Mouse (Mus musculus) MN1 (cell line): ENCODE data around the gene Plcd3.

Experiments
- DNase-seq: peaks from one replicate; pipeline ENCODE4 v3.0.0-alpha.2; 2016; ENCODE audit warnings: low spot score

Gene Plcd3

DNA sequence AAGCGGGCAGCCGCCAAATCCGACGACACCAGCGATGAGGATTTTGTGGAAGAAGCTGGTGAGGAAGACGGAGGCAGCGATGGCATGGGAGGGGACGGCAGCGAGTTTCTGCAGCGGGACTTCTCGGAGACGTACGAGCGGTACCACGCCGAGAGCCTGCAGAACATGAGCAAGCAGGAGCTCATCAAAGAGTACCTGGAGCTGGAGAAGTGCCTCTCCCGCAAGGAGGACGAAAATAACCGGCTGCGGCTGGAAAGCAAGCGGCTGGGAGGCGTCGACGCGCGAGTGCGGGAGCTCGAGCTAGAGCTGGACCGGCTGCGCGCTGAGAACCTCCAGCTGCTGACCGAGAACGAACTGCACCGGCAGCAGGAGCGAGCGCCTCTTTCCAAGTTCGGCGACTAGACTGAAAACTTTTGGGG, 16.1 kb upstream of the Plcd3 start:
- no peak for DNase-seq

DNA sequence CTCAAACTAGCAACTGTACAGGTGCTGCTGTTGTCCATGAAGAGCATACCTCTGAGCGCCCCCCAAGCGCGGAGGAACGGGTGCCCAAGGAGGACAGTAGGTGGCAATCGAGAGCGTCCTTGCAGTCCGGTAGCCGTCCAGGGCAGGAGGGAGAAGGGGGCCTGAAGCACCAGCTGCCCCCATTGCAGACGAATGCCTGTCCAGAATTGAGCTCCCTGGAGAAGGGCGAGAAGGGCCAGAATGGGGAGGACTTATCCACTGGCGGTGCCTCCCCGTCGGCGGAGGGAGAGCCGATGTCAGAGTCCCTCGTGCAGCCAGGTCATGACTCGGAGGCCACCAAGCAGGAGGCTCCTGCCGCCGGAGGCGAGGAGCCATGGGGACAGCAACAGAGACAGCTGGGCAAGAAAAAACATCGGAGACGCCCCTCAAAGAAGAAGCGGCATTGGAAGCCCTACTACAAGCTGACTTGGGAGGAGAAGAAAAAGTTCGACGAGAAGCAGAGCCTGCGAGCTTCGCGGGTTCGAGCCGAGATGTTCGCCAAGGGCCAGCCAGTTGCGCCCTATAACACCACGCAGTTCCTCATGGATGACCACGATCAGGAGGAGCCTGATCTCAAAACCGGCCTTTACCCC, 15.6 kb upstream of the Plcd3 start:
- peak; percentile 73 for DNase-seq

DNA sequence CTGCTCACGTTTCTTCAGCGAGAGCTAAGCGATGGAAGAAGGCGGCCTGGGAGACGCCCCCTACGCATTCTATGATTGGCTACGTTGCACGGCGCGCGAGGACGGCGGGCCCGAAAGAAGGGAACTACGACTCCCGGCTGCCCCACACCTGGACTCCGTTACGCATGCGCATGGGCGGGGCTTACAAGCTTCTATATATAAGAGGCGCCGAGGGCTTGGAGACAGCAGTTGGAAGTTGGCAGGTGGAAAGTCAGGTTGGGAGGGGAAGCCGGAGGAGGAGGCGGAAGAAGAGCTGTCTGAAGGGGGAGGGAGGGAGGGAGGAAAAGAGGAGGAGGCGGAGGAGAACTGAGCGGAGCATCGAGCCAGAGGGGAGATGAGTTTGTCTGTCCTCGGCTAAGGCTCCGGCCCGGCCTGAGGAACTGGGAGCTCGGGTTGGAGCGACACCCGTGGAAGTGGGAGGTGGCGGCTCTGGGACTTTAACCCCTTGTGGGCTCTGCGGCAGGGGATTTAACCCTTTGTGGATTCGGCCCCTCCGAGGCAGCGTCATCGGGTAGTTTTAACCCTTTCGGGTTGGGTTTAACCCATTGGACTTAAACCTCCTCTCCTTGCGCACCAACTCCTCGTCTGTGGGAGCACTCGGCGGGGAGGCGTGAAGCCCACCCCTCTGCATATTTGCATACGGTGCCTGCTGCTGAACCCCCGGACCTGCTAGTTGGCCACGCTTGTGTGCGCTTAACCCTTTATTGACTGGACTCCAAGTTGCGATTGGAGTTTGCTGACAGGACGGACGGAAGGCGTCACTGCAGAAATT, 14.8 kb upstream of the Plcd3 start, which contains the start of gene Hexim1:
TSS of gene Hexim1 (plus strand) at position 224 of the 811 bp plus-strand sequence.
- peak; percentile 99 for DNase-seq

DNA sequence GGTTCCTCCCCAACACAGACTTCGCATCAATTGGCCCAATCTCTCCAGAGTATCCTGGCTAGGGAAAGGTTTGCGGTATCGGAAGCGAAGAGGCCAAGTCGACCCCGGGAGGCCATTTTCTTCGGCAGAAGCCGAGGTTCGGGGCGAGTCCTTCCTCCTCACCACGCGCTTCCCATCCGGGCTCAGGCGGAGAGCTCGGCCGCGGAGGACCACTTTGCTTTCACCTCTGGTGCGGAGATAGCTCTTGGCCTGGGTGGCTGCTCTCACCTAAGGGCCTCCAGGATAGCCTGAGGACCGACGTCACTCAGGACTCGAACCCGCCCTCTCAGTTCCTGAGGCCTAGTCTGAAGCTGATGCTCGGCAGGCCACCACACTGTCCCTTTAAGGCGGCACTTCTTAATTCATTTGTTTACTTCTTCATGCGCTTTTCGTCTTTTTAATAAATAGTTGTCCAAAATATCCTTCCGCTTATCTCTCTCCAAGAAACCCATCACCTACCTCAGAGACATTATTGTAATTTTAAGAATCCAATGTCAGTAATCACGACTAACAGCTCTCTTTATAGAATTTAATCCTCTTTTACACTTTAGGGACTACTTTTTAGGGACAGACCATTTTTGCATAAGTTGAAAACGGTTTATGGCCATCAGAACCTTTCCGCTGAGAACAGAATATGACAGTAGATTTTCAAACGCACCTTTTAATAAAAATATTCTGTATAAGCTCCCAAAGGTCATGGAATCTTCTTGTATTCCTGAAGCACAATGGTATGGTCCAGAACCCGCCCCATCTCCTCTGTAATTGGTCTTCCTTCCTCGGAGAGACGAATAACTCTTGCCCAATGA, 13.9 kb upstream of the Plcd3 start:
- DNase-seq, result peak; percentile 87

DNA sequence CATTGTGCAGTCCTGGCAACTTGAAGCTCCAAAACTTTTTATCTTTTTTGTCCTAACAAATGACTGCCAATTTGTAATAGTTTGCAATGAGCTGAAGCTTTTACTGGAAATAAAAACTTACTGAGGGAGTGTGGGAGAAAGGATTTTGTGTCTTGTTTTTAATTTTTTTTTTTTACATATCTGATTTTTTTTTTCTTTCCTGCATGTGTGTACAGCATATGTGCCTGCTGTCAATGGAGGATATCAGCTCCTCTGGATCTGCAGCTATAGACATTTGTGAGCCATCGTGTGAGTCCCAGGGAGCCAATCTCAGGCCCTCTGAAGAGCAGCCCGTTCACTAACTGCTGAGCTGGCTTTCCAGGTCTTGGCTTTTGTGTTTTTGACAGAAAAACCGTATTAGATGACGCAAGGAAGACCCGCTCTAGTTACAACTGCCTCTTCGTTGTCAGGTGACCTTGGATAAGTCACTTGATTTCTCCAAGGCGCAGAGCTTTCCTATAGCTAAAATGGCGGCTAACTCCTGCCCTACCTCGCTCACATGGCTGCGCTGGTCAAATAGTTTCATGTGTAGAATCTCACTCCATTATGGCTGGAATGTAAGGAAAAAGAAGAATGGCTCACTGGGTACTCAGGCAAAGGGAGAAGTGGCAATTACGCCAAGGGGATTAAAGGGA, 12.9 kb upstream of the Plcd3 start:
- DNase-seq, result no peak

DNA sequence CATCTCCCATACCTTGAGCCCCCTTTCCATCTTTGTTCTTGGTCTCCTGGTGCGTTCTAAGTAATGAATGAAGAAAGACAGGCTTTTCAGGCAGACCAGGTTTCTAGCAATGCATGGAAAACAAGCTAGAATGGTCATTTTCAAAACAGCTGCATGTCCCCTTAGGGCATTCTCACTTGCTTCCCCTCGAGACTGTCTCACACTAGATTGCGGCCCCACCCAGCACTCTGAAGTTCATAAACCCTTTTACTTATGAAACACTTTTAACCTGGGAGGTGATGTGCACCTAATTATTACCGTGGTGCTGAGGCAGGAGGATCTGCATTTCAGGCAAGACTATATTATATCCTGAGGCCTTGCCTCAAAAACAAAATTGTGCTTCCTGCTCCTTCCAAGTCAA, 12.3 kb upstream of the Plcd3 start:
- DNase-seq, result no peak

DNA sequence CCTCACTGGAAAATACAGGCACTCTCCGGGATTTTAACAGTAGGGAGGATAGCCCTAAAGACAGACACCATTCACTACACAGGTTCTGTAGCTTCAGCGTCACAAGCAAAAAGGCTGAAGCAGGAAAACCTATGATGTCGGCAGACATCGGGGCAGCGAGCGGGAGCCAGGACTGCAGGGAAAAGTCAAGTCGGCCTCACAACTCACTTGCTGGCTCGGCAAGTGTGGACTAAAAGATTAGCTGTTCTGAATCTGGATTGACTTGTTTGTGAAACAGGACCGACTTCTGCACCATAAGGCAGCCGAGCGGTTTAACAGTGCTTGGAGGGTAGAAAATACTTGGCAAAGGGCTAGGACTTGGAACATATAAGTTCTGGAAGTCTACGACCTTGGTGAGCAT, 11.5 kb upstream of the Plcd3 start:
- no peak for DNase-seq

DNA sequence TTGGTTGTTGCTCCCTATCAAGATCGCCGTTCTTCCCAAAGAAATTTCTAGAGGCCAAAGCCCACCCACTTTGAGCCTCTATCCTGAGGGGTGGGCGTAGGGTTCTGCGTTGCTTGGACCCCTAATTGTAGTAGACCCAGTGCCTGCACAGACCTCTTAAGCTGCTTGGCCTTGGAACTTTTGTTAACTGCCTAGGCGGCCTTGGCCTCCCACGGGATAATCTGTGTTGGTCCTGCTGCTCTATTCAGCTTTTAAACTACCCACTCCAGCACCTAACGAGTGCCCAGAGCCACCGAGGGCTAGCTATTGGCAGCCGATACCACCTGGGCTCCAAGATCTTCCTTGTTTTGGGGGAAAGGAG, 11.1 kb upstream of the Plcd3 start:
- no peak for DNase-seq

DNA sequence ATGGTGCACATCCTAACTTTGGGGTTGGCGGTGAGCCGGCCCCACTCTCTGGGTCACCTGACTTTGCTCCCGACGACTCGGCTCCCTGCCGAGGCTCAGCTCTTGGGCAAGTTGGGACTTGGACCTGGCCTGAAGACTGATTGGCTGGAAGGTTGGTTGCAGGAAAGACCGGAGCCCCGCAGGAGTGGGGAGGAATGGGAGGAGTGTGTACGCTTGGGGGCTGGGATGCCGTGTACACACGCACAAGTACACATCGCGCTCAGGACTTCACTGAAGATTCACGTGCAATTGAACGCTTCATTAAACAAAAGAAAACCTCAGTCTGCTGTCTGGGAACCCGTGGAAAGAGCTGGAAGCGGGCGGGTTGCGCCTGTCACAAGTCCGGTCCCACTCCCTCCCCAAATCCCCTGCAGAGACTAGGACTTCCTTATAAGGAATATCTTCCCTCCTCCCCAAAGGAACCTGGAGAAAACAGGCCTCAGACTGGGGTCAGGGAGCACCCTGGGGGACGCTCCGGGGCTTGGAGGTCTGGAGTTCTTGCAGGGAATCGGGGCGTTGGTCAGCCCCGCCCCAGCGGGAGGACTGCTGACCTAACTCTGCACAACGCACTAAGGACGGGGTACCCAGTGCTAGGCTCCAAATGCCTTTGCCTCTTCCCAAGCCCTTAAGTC, 10.6 kb upstream of the Plcd3 start:
- no peak for DNase-seq

DNA sequence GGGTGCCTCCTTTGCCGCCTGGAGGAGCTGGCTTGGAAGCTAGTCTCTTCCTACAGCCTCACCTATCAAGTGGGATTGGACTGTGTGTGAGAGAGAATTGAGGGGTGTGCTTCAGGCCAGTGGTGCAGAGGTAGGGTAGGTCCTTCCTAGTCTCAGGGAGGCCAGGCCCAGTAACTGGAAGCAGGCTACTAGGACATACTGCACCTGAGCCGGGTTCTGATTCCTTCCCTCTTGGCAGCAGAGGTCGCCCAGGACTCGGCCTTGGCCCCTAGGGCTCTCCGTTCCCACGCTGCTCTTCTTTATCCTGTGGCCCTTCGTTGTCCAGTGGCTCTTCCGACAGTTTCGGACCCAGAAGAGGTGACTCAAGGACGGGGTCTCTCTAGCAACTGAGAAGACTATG, 9.8 kb upstream of the Plcd3 start:
- no peak for DNase-seq

DNA sequence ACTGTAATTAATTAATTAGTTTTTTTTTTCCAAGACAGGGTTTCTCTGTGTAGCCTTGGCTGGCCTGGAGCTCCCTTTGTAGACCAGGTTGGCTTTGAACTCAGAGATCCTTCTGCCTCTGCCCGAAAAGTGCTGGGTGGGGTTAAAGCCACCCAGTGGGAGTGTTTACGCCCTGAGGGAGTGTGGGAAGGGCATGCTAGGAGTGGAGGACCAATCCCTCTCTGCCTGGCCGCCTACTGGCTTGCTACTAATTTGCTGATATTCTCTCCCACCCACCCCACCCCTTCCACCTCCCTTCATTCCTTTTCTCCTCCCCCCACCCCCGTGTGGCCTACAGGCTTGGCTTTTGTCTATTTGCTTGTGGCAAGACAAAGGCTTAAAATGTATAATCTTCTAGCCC, 4.9 kb upstream of the Plcd3 start:
- DNase-seq, result no peak

DNA sequence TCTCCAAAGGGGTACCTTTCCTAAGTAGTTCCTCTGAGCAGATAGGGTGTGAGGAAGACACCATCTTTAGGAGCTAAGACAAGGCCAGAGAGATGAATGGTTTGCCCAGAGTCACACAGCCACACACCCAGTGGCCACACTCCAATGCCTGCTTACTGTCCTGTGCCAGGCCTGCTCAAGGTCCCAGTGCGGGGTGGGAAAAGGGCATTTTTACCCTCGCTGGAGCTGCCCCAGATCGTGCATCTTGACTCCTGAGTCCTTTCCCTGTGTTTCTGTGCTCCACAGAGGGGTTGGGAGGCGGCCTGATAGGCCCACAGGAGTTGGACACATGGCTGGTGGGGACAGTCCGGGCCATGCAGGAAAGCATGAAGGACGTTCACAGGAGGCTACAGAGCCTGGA, 4.4 kb upstream of the Plcd3 start:
- no peak for DNase-seq

DNA sequence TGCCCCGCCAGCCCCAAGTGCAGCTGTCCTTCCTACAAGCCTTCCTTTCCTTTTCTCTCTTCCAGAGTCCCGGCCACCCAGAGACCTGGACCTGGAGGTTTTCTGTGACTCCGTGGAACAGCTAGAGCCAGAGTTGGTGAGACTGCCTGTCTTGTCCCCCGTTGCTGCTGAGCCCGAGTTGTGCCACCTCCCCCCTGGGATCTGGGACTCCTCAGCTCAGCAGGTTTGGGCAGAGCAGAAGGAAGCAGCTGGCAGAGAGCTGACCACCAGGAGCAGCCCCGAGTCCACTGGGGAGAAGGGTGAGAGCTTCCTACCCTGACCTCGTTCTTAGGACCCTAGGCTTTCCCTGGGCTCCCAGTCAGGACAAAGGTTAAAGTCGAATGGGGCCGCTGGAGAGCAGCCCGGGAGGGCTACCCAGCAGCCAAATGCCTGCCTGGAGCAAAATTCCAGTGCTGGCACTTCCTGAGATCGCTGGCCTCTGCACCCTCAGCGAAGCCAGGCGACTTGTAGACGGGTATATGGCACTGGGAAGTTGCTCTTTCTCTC, 3.8 kb upstream of the Plcd3 start:
- DNase-seq, result no peak

DNA sequence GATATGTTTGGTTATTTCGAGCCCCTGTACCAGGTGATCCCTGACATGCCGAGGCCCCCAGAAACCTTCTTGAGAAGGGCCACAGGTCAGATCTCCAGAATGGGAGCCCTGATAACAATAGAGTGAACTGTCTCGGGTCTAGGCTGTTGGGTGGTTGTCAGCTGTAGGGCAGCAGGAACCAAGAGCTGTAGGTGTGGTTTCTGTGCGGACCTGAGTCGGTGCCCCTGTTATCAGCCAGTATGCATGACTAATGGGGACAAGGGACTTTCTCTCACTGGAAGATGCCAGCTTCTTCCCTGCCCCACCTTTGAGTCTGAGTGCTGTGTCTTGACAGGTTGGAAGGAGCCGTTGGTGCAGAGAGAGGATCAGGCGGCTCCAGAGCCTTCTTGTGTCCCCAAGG, 3.0 kb upstream of the Plcd3 start:
- DNase-seq, result no peak

DNA sequence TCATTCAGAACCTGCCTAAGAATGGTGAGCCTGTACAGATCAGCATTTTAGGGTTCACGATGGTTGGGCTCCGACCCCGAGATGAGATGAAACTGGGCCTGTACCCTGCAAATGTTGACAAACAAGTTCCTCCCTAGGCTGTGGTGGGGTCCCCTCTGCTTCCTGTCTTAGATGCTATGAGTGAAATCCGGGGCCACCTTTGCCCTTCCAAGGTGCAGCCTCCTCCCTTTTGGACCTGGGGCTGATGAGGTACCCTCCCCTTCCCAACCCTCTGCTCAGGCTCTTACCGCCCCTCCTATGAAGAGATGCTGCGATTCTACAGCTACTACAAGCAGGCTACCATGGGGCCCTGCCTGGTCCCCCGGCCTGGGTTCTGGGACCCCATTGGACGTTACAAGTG, 2.2 kb upstream of the Plcd3 start:
- no peak for DNase-seq

DNA sequence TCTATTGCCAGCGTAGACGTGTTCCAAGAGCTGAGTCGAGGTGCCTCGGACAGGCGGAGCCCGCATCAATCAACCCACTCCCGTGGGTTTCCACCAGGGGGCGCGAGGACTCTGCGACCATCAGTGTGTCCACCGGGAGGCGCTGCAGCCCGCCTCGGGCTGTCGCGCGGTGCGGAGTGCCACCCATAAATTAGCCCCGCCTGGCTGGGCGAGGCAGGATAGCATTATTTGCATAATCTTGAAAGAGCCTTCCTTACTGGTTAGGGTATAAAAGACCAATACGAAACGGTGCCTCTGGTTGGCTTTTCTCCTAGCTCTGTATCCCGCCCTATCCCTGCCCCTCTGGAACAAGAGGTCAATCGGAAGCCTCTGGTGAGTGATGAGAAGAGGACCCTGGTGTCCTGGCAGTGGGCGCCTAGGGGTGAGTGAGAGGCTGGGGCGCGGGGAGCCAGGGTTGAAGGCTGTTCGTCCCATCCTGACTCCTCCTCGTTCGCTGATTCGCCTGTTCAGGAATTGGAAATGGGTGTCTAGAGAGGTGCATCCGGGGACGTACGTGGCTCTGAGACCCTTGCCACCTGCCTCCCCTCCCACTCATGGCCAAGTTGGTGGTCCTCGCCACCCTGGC, 1.4 kb upstream of the Plcd3 start:
- DNase-seq, result peak; percentile 97

DNA sequence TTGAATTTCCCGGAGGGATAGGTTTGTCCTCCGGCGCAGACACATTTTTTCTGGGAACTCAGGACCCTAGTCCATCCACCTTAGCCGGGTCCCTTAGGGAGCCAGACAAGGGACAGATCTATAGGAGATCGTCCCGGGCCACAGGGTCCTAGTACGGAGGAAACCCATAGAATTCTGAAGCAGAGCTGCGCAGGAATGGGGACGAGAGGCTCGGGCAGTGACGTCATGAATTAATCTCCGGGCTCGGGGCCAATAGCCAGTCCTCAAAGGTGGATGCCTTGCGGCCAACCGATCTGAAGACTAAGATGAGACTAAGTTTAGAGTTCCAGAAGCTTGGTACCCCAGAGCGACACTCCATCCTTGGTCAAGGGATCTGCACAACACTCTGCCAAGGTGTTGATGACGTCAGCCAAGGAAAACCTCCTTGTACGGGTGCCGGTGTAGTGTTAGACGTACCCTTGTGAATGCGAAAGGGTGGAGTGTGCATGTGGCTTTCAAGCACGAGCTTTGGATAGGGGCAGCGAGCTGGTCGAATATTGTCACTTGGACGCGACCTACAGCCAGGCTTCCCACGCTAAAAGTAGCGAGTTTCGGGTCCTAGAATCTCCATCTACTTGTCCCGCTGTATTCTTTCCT, 526 bp upstream of the Plcd3 start:
- peak; percentile 68 for DNase-seq

DNA sequence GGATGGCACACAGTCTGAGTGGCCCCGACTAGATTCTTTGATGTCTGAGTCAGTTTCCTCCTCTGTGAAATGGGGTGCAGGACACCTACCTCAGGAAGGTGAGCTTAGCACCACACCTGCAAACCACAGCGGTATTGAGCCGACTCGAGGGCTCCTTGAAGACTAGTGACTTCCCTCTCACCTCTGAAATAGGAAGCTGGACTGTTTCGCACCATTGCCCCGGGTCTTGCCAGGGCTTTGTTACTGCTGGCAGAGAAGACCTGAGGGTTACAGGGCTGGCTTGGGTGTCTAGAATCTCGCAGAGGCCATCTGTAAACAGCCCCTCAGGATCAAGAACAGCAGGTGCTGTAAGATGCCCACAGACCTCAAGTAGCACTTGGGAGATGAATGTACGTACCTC, 1.1 kb downstream of the Plcd3 start:
- DNase-seq, result no peak

DNA sequence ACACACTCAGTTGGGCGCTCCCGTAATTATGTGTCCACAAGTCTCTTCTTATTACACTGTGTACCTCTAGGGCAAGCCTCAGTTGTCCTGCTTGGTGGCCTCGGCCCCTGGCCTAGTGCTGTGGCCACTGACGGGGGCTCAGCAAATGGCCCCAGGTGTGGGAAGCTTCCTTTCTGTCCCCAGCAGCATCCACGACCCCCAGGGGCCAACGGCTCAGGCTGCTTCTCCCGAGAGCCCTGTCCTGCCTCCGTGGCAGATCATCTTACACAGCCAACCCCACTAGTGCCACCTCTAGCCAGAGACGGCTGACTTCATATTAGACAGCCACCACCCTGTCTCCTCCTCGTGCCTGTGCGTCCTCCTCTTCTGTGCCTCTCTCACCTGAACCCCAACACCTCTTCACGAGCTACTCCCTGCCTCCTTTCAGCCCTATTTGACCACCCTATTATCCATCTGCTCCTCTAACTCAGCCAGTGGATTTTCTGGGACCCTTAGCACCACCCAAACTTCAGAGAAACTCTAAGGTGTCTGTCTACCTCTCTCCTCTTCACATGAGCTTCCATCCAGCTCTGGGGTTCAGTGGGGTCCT, 2.0 kb downstream of the Plcd3 start:
- DNase-seq, result no peak

DNA sequence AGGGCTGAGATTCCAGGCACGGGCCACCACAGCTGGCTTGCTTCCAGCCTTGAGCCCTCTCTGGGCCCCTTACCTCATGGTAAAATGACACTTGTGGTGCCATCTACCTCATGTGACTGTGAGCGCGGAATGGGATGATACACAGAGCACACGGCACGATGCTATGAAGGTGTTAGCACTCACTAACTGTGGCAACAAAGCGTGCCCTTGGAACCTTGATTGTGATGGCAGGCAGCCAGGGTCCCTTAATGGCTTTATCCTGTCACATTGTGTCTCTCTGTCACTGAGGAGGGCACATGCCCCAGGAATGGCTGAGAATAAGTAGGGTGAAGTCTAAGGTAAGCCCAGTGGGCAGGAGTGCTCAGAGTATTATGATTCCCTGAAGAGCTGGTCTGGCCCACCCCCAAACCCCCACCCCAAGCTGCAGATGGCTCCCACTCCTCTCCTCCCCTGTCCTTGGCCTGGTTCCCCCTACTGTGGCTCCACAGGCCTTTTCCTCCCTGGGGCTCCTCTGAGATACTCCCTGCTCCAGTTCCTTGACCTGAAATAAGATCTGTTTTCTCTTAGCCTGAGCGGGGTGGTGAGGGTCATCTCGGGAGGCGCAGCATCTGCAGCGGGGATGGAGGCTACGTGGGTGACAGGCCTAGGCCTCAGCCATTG, 2.8 kb downstream of the Plcd3 start:
- DNase-seq, result no peak
